Mouse (Mus musculus) MEL (cell line): Measurements from ENCODE around the gene Mmp2.

ENCODE experiments used
- CHD1 ChIP-seq: IDR thresholded peaks from 2 replicates; pipeline ENCODE4 v1.6.1; 2012; ENCODE audit warnings: low read depth, mild to moderate bottlenecking, inconsistent platforms, low read length, improper control_type of control experiment
- CHD2 ChIP-seq: IDR thresholded peaks from 2 replicates; pipeline ENCODE4 v1.6.1; 2011; ENCODE audit warnings: low read length, improper control_type of control experiment
- CTCF ChIP-seq, 3 experiments: IDR thresholded peaks in 2 of 3; conservative IDR thresholded peaks in 1 of 3; 2 replicates each; pipeline ENCODE4 v1.5.1; 2011 to 2012; ENCODE audit warnings: low read length in 3 of 3, low read depth in 2 of 3, mild to moderate bottlenecking in 2 of 3, improper control_type of control experiment in 1 of 3, inconsistent platforms in 1 of 3, mixed read lengths in 1 of 3, moderate library complexity in 1 of 3; ENCODE audit not compliant: control insufficient read depth in 1 of 3, insufficient read depth in 1 of 3, poor library complexity in 1 of 3, severe bottlenecking in 1 of 3
- ELF1 ChIP-seq: IDR thresholded peaks from 2 replicates; pipeline ENCODE4 v1.6.1; 2014; ENCODE audit warnings: low read depth, mild to moderate bottlenecking, inconsistent platforms, low read length, improper control_type of control experiment, moderate library complexity
- GATA1 ChIP-seq: IDR thresholded peaks from 2 replicates; pipeline ENCODE4 v1.6.1; 2011; ENCODE audit warnings: low read depth, low read length, improper control_type of control experiment
- MAX ChIP-seq: IDR thresholded peaks from 2 replicates; pipeline ENCODE4 v1.6.1; 2011; ENCODE audit warnings: low read length, improper control_type of control experiment
- POLR2A ChIP-seq, 2 experiments: IDR thresholded peaks; 2 replicates each; pipeline ENCODE4 v1.6.1; 2011 to 2012; ENCODE audit warnings: low read length in 2 of 2, mild to moderate bottlenecking in 2 of 2, control low read depth in 1 of 2, improper control_type of control experiment in 1 of 2, low read depth in 1 of 2, moderate library complexity in 1 of 2; ENCODE audit not compliant: control insufficient read depth in 1 of 2, insufficient read depth in 1 of 2, poor library complexity in 1 of 2
- POLR2AphosphoS2 ChIP-seq: IDR thresholded peaks from 2 replicates; pipeline ENCODE4 v1.6.1; 2011; ENCODE audit warnings: low read length, improper control_type of control experiment
- POLR2AphosphoS5 ChIP-seq: IDR thresholded peaks from 2 replicates; pipeline ENCODE4 v1.6.1; 2012; ENCODE audit warnings: low read depth, borderline replicate concordance, mild to moderate bottlenecking, inconsistent platforms, low read length, moderate library complexity, mixed read lengths
- SIN3A ChIP-seq: IDR thresholded peaks from 2 replicates; pipeline ENCODE4 v1.6.1; 2012; ENCODE audit warnings: low read length, improper control_type of control experiment, inconsistent platforms
- USF1 ChIP-seq: IDR thresholded peaks from 2 replicates; pipeline ENCODE4 v1.6.1; 2014; ENCODE audit warnings: low read depth, mild to moderate bottlenecking, inconsistent platforms, low read length, improper control_type of control experiment, moderate library complexity
- ZNF384 ChIP-seq: IDR thresholded peaks from 2 replicates; pipeline ENCODE4 v1.6.1; 2012; ENCODE audit warnings: low read depth, mild to moderate bottlenecking, inconsistent platforms, low read length, improper control_type of control experiment

DNA sequence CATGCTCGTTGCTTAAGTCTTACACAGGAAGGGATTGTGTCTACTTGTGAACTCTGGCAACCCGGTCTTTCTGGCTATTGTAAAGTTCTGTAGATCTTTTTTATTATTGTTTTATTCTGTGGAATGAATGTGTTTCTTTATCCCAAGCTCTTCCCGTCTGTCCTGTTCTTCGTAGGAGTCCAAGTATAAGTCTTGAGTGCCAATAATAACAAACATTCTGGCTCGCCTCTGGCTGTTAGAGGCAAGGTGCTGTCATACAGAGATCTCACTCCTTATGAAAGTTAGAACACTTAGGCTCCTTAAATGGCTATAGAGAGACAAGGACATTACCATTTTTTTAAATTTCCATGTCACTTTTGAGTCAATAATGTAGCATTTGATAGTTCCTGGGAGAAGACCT lies 69.5 kb downstream of the Mmp2 start:
- TF ChIP-seq CHD2 (no peak), ELF1 (no peak), SIN3A (no peak), POLR2A (IDR thresholded peaks at IDR 0.05; ENCODE audit: control insufficient read depth in 1 of 2, insufficient read depth in 1 of 2, low read depth in 1 of 2, low read length in 2 of 2, poor library complexity in 1 of 2) (no peak), CTCF (IDR thresholded peaks at IDR 0.05 in 2 of 3, conservative IDR thresholded peaks at IDR 0.05 in 1 of 3; ENCODE audit: control insufficient read depth in 1 of 3, insufficient read depth in 1 of 3, low read depth in 2 of 3, low read length in 3 of 3, poor library complexity in 1 of 3, severe bottlenecking in 1 of 3) (no peak), MAX (no peak), CHD1 (no peak), POLR2AphosphoS2 (no peak), POLR2AphosphoS5 (no peak), GATA1 (no peak), USF1 (no peak), ZNF384 (no peak)
